Mouse (Mus musculus) heart, postnatal 0 days (tissue): ENCODE results near the gene Grik4.

ENCODE experiments used
- CTCF ChIP-seq: IDR thresholded peaks from 2 replicates; pipeline ENCODE4 v1.5.1; 2016; ENCODE audit warnings: antibody characterized with exemption, control low read depth, low read depth
- EP300 ChIP-seq: IDR thresholded peaks from 2 replicates; pipeline ENCODE4 v1.6.1; 2016; ENCODE audit warnings: antibody characterized with exemption, low read depth

DNA sequence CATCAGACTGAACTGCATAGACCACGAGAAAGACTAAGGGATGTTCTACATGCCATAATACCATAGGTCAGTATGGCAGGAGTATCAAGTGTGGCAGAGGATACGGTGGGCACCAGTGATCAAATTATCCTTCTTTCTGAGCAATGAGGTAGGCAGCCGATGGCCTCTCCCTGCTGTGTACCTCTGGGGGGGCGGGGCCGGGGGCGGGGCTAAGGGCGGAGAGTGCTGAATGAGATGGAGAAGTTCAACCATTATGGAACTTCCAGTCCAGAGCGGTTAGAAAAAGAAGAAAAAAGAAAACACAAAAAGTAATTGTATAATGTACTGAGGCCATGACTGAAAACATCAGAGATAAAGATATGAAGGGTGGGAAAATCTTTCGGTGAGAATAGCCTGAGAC is 74.0 kb downstream of the Grik4 start:
- TF ChIP-seq EP300, result no peak
- no peak for TF ChIP-seq CTCF
